ENCODE assay signal across 30 mouse cellular contexts in the genomic region with DNA sequence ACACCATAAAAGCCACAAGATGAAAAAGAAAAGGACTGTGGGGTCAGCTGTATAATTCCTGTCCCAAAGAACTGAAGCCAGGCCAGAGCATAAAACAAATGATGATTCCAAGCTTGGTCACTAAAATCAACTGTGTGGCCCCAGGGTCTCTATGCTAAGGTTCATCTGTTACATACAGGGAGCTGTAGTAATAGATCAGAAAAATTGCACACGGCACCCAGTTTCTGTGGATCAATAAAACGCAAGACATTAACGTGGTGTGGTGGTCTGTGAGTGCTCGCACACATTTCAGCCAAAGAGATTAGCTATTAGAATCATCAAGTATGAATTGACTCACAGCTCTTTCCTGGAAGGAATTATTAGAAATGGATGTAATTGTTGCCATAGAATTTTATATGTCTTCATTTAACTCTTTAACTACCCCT. TPM values are rescaled to one million over a fixed set of nuclear protein-coding genes. Genes with fewer than 3 reads are reported as not detected.
DNase-seq lines count a peak whose midpoint lies in the region; ATAC-seq lines count a peak whose summit lies in the region.
"Had no signal": no experiment of that assay in that cellular context is flagged by ENCODE, and none has a peak within 500 bp of the region (broad histone marks: within the 10 kb centered on the region; RNA-seq: fewer than 3 reads in every experiment).

No protein-coding gene starts in this region.

- no peaks in the 10 kb centered on the region for H3K36me3 ChIP-seq in hindbrain, embryonic 11.5 days (ENCODE audit: control insufficient read depth, insufficient read depth, low read length)
- H3K36me3 ChIP-seq in hindbrain, embryonic 10.5 days, result no peaks in the 10 kb centered on the region
- H3K36me3 ChIP-seq in midbrain, embryonic 13.5 days, result no peaks in the 10 kb centered on the region
- H3K36me3 ChIP-seq in midbrain, embryonic 16.5 days (ENCODE audit: control insufficient read depth, insufficient read depth, low read length), result no peaks in the 10 kb centered on the region
- no peaks in the 10 kb centered on the region for H3K36me3 ChIP-seq in midbrain, embryonic 15.5 days (replicated peaks)
- H3K36me3 ChIP-seq in neural tube, embryonic 15.5 days, result no peaks in the 10 kb centered on the region
- H3K36me3 ChIP-seq: embryonic facial prominence, embryonic 12.5 days; limb, embryonic 12.5 days; liver, embryonic 15.5 days had no signal

- WGBS in hindbrain, embryonic 11.5 days, result 77% methylated on average over 4 of the region's 4 CpGs
- 78% methylated on average over 4 of the region's 4 CpGs for WGBS in hindbrain, embryonic 10.5 days
- WGBS in midbrain, embryonic 13.5 days, result 46% methylated on average over 4 of the region's 4 CpGs
- whole genome bisulfite sequencing in midbrain, embryonic 16.5 days, result 44% methylated on average over 4 of the region's 4 CpGs
- WGBS in midbrain, embryonic 15.5 days, result 40% methylated on average over 4 of the region's 4 CpGs
- 31% methylated on average over 4 of the region's 4 CpGs for WGBS in neural tube, embryonic 15.5 days

- no peak overlapping the region for H3K9ac ChIP-seq in hindbrain, embryonic 11.5 days (ENCODE audit: low read depth, low read length)
- H3K9ac ChIP-seq in midbrain, embryonic 13.5 days (replicated peaks), result no peak overlapping the region
- H3K9ac ChIP-seq in midbrain, embryonic 16.5 days (ENCODE audit: low read depth, low read length), result no peak overlapping the region
- no peak overlapping the region for H3K9ac ChIP-seq in midbrain, embryonic 15.5 days
- H3K9ac ChIP-seq in neural tube, embryonic 15.5 days (replicated peaks), result no peak overlapping the region
- H3K9ac ChIP-seq: embryonic facial prominence, embryonic 12.5 days; limb, embryonic 12.5 days; liver, embryonic 15.5 days; lung, embryonic 14.5 days had no signal

- H3K4me2 ChIP-seq in hindbrain, embryonic 11.5 days (replicated peaks; ENCODE audit: low read depth, low read length), result no peak overlapping the region
- H3K4me2 ChIP-seq in midbrain, embryonic 13.5 days (replicated peaks), result no peak overlapping the region
- no peak overlapping the region for H3K4me2 ChIP-seq in midbrain, embryonic 16.5 days (ENCODE audit: low read length)
- H3K4me2 ChIP-seq in midbrain, embryonic 15.5 days, result no peak overlapping the region
- no peak overlapping the region for H3K4me2 ChIP-seq in neural tube, embryonic 15.5 days
- H3K4me2 ChIP-seq: embryonic facial prominence, embryonic 12.5 days; heart, embryonic 11.5 days; limb, embryonic 12.5 days; liver, embryonic 15.5 days; lung, embryonic 14.5 days had no signal

- no peak overlapping the region for H3K4me3 ChIP-seq in hindbrain, embryonic 11.5 days (ENCODE audit: low read depth, low read length)
- H3K4me3 ChIP-seq in hindbrain, embryonic 10.5 days, result no peak overlapping the region
- H3K4me3 ChIP-seq in midbrain, embryonic 13.5 days (replicated peaks), result no peak overlapping the region
- H3K4me3 ChIP-seq in midbrain, embryonic 16.5 days (ENCODE audit: low read depth, low read length), result no peak overlapping the region
- H3K4me3 ChIP-seq in midbrain, embryonic 15.5 days, result no peak overlapping the region
- no peak overlapping the region for H3K4me3 ChIP-seq in neural tube, embryonic 15.5 days (replicated peaks)
- H3K4me3 ChIP-seq: embryonic facial prominence, embryonic 12.5 days; left cerebral cortex, adult 2 months; limb, embryonic 12.5 days; liver, embryonic 15.5 days had no signal

- no peaks in the 10 kb centered on the region for H3K27me3 ChIP-seq in hindbrain, embryonic 11.5 days (ENCODE audit: control insufficient read depth, insufficient read depth, low read length)
- no peaks in the 10 kb centered on the region for H3K27me3 ChIP-seq in hindbrain, embryonic 10.5 days (ENCODE audit: insufficient read depth, poor library complexity, severe bottlenecking)
- H3K27me3 ChIP-seq in midbrain, embryonic 13.5 days, result no peaks in the 10 kb centered on the region
- no peaks in the 10 kb centered on the region for H3K27me3 ChIP-seq in midbrain, embryonic 16.5 days (ENCODE audit: control insufficient read depth, insufficient read depth, low read depth, low read length)
- H3K27me3 ChIP-seq in midbrain, embryonic 15.5 days (replicated peaks), result no peaks in the 10 kb centered on the region
- no peaks in the 10 kb centered on the region for H3K27me3 ChIP-seq in neural tube, embryonic 15.5 days (replicated peaks)
- H3K27me3 ChIP-seq: embryonic facial prominence, embryonic 12.5 days; limb, embryonic 12.5 days; liver, embryonic 15.5 days had no signal

- H3K9me3 ChIP-seq in hindbrain, embryonic 11.5 days (ENCODE audit: control insufficient read depth, low read length), result no peaks in the 10 kb centered on the region
- no peaks in the 10 kb centered on the region for H3K9me3 ChIP-seq in hindbrain, embryonic 10.5 days
- no peaks in the 10 kb centered on the region for H3K9me3 ChIP-seq in midbrain, embryonic 13.5 days
- no peaks in the 10 kb centered on the region for H3K9me3 ChIP-seq in midbrain, embryonic 16.5 days (replicated peaks; ENCODE audit: control insufficient read depth, low read length, poor library complexity, severe bottlenecking)
- H3K9me3 ChIP-seq in midbrain, embryonic 15.5 days, result no peaks in the 10 kb centered on the region
- no peaks in the 10 kb centered on the region for H3K9me3 ChIP-seq in neural tube, embryonic 15.5 days (replicated peaks)
- H3K9me3 ChIP-seq: embryonic facial prominence, embryonic 12.5 days; limb, embryonic 12.5 days; liver, embryonic 15.5 days had no signal

- ATAC-seq in hindbrain, embryonic 11.5 days (ENCODE audit: low FRiP score), result peak; percentile 68
- ATAC-seq in midbrain, embryonic 13.5 days, result peak; percentile 68
- ATAC-seq in midbrain, embryonic 16.5 days, result no peak
- ATAC-seq in midbrain, embryonic 15.5 days (replicated peaks), result no peak
- no peak for ATAC-seq in neural tube, embryonic 15.5 days (ENCODE audit: low FRiP score)
- ATAC-seq in granulocyte monocyte progenitor cell, adult 5-6 weeks (replicated peaks; ENCODE audit: poor library complexity, severe bottlenecking), result no peak
- ATAC-seq: intestine, postnatal 0 days had no signal

- H3K27ac ChIP-seq in hindbrain, embryonic 11.5 days (ENCODE audit: low read depth, low read length), result peak overlapping the region; percentile 45; the same call in 1 of the 2 replicates
- no peak overlapping the region for H3K27ac ChIP-seq in hindbrain, embryonic 10.5 days
- H3K27ac ChIP-seq in midbrain, embryonic 13.5 days, result peak overlapping the region; percentile 49
- H3K27ac ChIP-seq in midbrain, embryonic 16.5 days (ENCODE audit: low read length), result no peak overlapping the region; the same call in 1 of the 2 replicates
- peak overlapping the region; percentile 45; the same call in 1 of the 2 replicates for H3K27ac ChIP-seq in midbrain, embryonic 15.5 days
- H3K27ac ChIP-seq in neural tube, embryonic 15.5 days (replicated peaks), result 0 out of 2 replicates have a peak overlapping the region, but pooled peaks have one; percentile 4
- H3K27ac ChIP-seq: embryonic facial prominence, embryonic 12.5 days; left cerebral cortex, adult 2 months; limb, embryonic 12.5 days; liver, embryonic 15.5 days had no signal

- peak; percentile 6 for DNase-seq in hindbrain, embryonic 11.5 days (ENCODE audit: low spot score)
- DNase-seq in hindbrain, embryonic 10.5 days (ENCODE audit: low spot score), result no peak
- DNase-seq: adrenal gland, adult 2 months; B cell, adult 2 months; cerebellum, adult 2 months; cerebellum, postnatal 25 days; gastrocnemius, postnatal 25 days; heart, adult 18-20 months; heart, postnatal 36 days; kidney, adult 9 months; kidney, postnatal 10 days; lung, embryonic 14.5 days; lung, postnatal 14 days; retina, postnatal 1 day; right cerebral cortex, postnatal 14 days; thymus, postnatal 4 days had no signal

- H3K4me1 ChIP-seq in hindbrain, embryonic 11.5 days (replicated peaks; ENCODE audit: control insufficient read depth, insufficient read depth, low read length), result no peaks in the 10 kb centered on the region
- H3K4me1 ChIP-seq in hindbrain, embryonic 10.5 days (replicated peaks), result 0 out of 2 replicates have a peak, but pooled peaks cover 6% of the 10 kb centered on the region
- peaks cover 16% of the 10 kb centered on the region for H3K4me1 ChIP-seq in midbrain, embryonic 13.5 days (replicated peaks)
- peaks cover 16% of the 10 kb centered on the region for H3K4me1 ChIP-seq in midbrain, embryonic 16.5 days (ENCODE audit: control insufficient read depth, insufficient read depth, low read length)
- H3K4me1 ChIP-seq in midbrain, embryonic 15.5 days, result peaks cover 13% of the 10 kb centered on the region
- H3K4me1 ChIP-seq in neural tube, embryonic 15.5 days, result peaks cover 40% of the 10 kb centered on the region
- H3K4me1 ChIP-seq: embryonic facial prominence, embryonic 12.5 days; limb, embryonic 12.5 days; liver, embryonic 15.5 days had no signal

RNA-seq across cellular contexts. Expression of a gene that starts 43.7 kb away (rescaled TPM):
- polyA plus RNA-seq in hindbrain, embryonic 11.5 days (2014; fragmentation: Nextera tagmentation; extraction: Ambion mirVana), result 16.3 and 19.2 TPM in 2 replicates
- 5.4 and 13.0 TPM in 2 replicates for polyA plus RNA-seq in hindbrain, embryonic 10.5 days (2016; fragmentation: Nextera tagmentation; extraction: Ambion mirVana)
- polyA plus RNA-seq in midbrain, embryonic 13.5 days (2015; fragmentation: Nextera tagmentation; extraction: Ambion mirVana), result 38.9 and 42.7 TPM in 2 replicates
- 65.9 and 67.1 TPM in 2 replicates for polyA plus RNA-seq in midbrain, embryonic 16.5 days (2015; fragmentation: Nextera tagmentation; extraction: Ambion mirVana)
- polyA plus RNA-seq in midbrain, embryonic 15.5 days (2015; fragmentation: Nextera tagmentation; extraction: Ambion mirVana), result 55.9 and 57.7 TPM in 2 replicates
- 77.9 and 91.9 TPM in 2 replicates for polyA plus RNA-seq in neural tube, embryonic 15.5 days (2015; fragmentation: Nextera tagmentation; extraction: Ambion mirVana)
- not detected in 2 replicates for total RNA-seq in granulocyte monocyte progenitor cell, adult 5-6 weeks (2014; fragmentation: Nextera tagmentation)
- not detected in 2 replicates for total RNA-seq in granulocyte monocyte progenitor cell, adult 5-6 weeks (2017)
- total RNA-seq: adrenal gland, adult 2 months; gastrocnemius, adult 18-20 months; gastrocnemius, postnatal 25 days; heart, postnatal 36 days had no signal
- polyA plus RNA-seq: adrenal gland, adult 2 months; liver, adult 2 months; testis, adult 2 months had no signal

Comparison
In these comparisons a context has a peak if more than half of its experiments do, and no peak if none do; other contexts are left out.
1. ATAC-seq: peak in hindbrain, embryonic 11.5 days (single experiment) and midbrain, embryonic 13.5 days (single experiment); none in midbrain, embryonic 16.5 days (single experiment), midbrain, embryonic 15.5 days (single experiment), neural tube, embryonic 15.5 days (single experiment) and granulocyte monocyte progenitor cell, adult 5-6 weeks (single experiment).
2. H3K27ac ChIP-seq: peak in hindbrain, embryonic 11.5 days (single experiment), midbrain, embryonic 13.5 days (single experiment), midbrain, embryonic 15.5 days (single experiment) and neural tube, embryonic 15.5 days (single experiment); none in hindbrain, embryonic 10.5 days (single experiment) and midbrain, embryonic 16.5 days (single experiment).